Mouse (Mus musculus) CD4-positive, CD25-positive, alpha-beta regulatory T cell (primary cell): Measurements from ENCODE around the gene Abca9. TPM values are rescaled to one million over a fixed set of nuclear protein-coding genes. Genes with fewer than 3 reads are reported as not detected.

ENCODE experiments used
- polyA plus RNA-seq: library from polyadenylated mRNA; unstranded; fragments of 100-300 nt; shearing (Covaris generic); gene quantifications from one replicate; pipeline ENCODE4 v1.2.1, GENCODE M21; 2017

Gene Abca9
- polyA plus RNA-seq, result 0.07 TPM

GRCm38 (mm10) chr11:110167459-110168251 is at the start of gene Abca9:
TSS of gene Abca9 (minus strand) at chr11:110168196.

DNA sequence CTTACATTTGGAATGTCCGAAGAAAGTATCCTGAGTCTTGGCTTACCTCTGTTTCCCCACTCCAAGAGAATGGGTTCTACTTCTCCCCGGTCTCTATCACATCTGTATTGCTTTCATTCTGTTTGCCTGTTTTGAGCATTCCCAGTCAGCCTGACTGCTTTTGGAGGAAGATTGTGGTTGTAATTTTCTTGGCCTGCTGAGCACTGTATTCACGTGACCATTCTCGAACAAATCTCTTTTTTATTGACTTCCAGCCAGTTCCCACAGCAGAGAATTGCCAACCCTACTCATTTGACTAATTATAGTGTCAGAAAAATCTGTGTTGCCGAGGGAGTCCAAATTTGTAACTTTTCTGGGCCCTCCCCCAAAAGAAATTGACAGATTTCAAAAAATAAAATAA is 72.1 kb downstream of the Abca9 start, which contains the start of gene Abca8a:
Gene Abca8a, minus strand, starts transcription at position 121 of the 400 bp plus-strand sequence.

Other genes with a start within 250 kb of the Abca9 start
- not detected for gene Abca8b, start 172.4 kb downstream of the Abca9 start, polyA plus RNA-seq
- not detected for gene Abca8a, start 72.2 kb downstream of the Abca9 start, polyA plus RNA-seq
- not detected for gene Abca6, start 83.6 kb upstream of the Abca9 start, polyA plus RNA-seq
- 0.98 TPM for gene Abca5, start 169.5 kb upstream of the Abca9 start, polyA plus RNA-seq
- gene Map2k6, start 230.9 kb upstream of the Abca9 start, polyA plus RNA-seq, result 11.5 TPM